Mouse (Mus musculus): ENCODE data around the gene Rgl1.

Rgl1 gene

GRCm38 (mm10) chr1:152549061-152549738 is 217.0 kb downstream of the Rgl1 start:
- DNase-seq (ENCODE audit: inconsistent ontology term) = no peak

- DNase-seq (ENCODE audit: inconsistent ontology term) = no peak
These were observed 222.5 kb downstream of the Rgl1 start for GRCm38 (mm10) chr1:152543449-152544159.

- no peak for DNase-seq (ENCODE audit: inconsistent ontology term)
These were observed 223.3 kb downstream of the Rgl1 start for GRCm38 (mm10) chr1:152542747-152543378.

- no peak for DNase-seq (ENCODE audit: inconsistent ontology term)
These were observed 225.8 kb downstream of the Rgl1 start for GRCm38 (mm10) chr1:152540304-152540887.

- no peak for DNase-seq (ENCODE audit: inconsistent ontology term)
These were observed 227.3 kb downstream of the Rgl1 start for GRCm38 (mm10) chr1:152538817-152539216.

GRCm38 (mm10) chr1:152537186-152537585 is 229.0 kb downstream of the Rgl1 start:
- DNase-seq (ENCODE audit: inconsistent ontology term) = no peak

- DNase-seq (ENCODE audit: inconsistent ontology term) = peak; percentile 57
These were observed 229.6 kb downstream of the Rgl1 start for GRCm38 (mm10) chr1:152536416-152537018.

- no peak for DNase-seq (ENCODE audit: inconsistent ontology term)
These were observed 231.6 kb downstream of the Rgl1 start for GRCm38 (mm10) chr1:152534531-152534930.

- no peak for DNase-seq (ENCODE audit: inconsistent ontology term)
These were observed 234.7 kb downstream of the Rgl1 start for GRCm38 (mm10) chr1:152531498-152531897.

GRCm38 (mm10) chr1:152528778-152529177 is 237.4 kb downstream of the Rgl1 start:
- DNase-seq (ENCODE audit: inconsistent ontology term) = no peak

GRCm38 (mm10) chr1:152528214-152528613 is 237.9 kb downstream of the Rgl1 start:
- DNase-seq (ENCODE audit: inconsistent ontology term) = no peak

GRCm38 (mm10) chr1:152526154-152526553 is 240.0 kb downstream of the Rgl1 start:
- no peak for DNase-seq (ENCODE audit: inconsistent ontology term)

GRCm38 (mm10) chr1:152524987-152525648 is 241.0 kb downstream of the Rgl1 start:
- DNase-seq (ENCODE audit: inconsistent ontology term) = peak; percentile 85

- DNase-seq (ENCODE audit: inconsistent ontology term) = no peak
These were observed 241.9 kb downstream of the Rgl1 start for GRCm38 (mm10) chr1:152524098-152524892.

GRCm38 (mm10) chr1:152523292-152523691 is 242.9 kb downstream of the Rgl1 start:
- no peak for DNase-seq (ENCODE audit: inconsistent ontology term)

GRCm38 (mm10) chr1:152522226-152522625 is 243.9 kb downstream of the Rgl1 start:
- DNase-seq (ENCODE audit: inconsistent ontology term) = no peak

GRCm38 (mm10) chr1:152520798-152521575 is 245.2 kb downstream of the Rgl1 start:
- no peak for DNase-seq (ENCODE audit: inconsistent ontology term)

- DNase-seq (ENCODE audit: inconsistent ontology term) = no peak
These were observed 247.2 kb downstream of the Rgl1 start for GRCm38 (mm10) chr1:152518971-152519370.

- no peak for DNase-seq (ENCODE audit: inconsistent ontology term)
These were observed 249.0 kb downstream of the Rgl1 start for GRCm38 (mm10) chr1:152517057-152517570.

GRCm38 (mm10) chr1:152514256-152514655 is 251.9 kb downstream of the Rgl1 start:
- DNase-seq (ENCODE audit: inconsistent ontology term) = no peak
